Mouse (Mus musculus): ENCODE results near the gene Parva. TPM values are rescaled to one million over a fixed set of nuclear protein-coding genes. Genes with fewer than 3 reads are reported as not detected.
A peak's percentile ranks its signal among the peaks of the same experiment; 100 is the strongest.

Gene Parva
- polyA plus RNA-seq, 1 experiment from 2014 or later: 18.4 TPM

DNA sequence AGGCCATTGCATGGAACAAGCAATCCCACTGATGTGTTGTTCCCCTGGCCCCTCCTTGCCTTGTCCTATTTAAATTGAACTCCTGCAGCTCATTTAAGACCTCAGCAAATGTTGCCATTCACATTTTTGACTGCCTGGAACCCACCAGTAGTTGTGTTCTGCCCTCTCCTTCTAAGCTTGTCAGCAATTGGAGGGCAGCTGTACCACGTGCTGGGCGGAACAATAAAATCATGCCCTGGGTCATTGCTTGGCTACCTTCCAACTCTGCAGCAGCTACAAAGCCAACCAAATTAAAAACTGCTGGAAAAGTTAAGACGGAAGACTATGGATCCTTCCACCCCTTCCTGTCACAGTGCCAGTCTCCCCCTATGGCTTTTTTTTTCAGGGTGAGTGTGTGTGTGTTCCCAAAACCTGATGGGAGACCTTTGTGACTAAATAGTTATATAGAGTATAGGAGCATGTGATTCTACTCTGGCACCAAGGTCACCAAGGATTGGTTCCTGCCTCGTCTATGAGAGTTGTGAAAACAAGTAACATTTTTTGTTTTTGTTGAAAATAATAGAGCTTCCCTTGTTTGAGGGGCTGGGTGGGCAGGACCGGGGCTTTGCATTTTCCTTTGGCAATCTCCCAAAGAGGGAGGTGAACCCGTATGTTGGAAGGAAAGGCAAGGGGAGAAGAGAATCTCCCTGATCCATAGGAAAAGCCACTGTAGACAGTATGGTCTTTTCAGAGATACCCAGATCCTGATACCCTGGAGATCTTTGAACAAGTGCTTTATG lies 101.5 kb downstream of the Parva start:
- no peak overlapping the region for H3K4me2 ChIP-seq (ENCODE audit: low read depth, low read length)
- no peaks in the 10 kb centered on the region for H3K9me3 ChIP-seq (ENCODE audit: control insufficient read depth, low read length)
- no peaks in the 10 kb centered on the region for H3K27me3 ChIP-seq (ENCODE audit: control insufficient read depth, insufficient read depth, low read length)
- WGBS: 45% methylated on average over 6 of the region's 6 CpGs
- no peaks in the 10 kb centered on the region for H3K4me1 ChIP-seq (ENCODE audit: control insufficient read depth, insufficient read depth, low read length)
- ATAC-seq (ENCODE audit: low read depth): 0 out of 2 replicates have a peak, but pooled peaks have one; percentile 34
- H3K27ac ChIP-seq (ENCODE audit: low read depth, low read length): no peak overlapping the region
- no peak overlapping the region for H3K4me3 ChIP-seq (ENCODE audit: low read depth, low read length)
- H3K9ac ChIP-seq (replicated peaks; ENCODE audit: low read depth, low read length): no peak overlapping the region
- no peaks in the 10 kb centered on the region for H3K36me3 ChIP-seq (ENCODE audit: control insufficient read depth, insufficient read depth, low read length)

- no peaks in the 10 kb centered on the region for H3K4me1 ChIP-seq (ENCODE audit: control insufficient read depth, insufficient read depth, low read length)
- H3K9ac ChIP-seq (replicated peaks; ENCODE audit: low read depth, low read length): no peak overlapping the region
- H3K27ac ChIP-seq (ENCODE audit: low read depth, low read length): no peak overlapping the region
- 60% methylated on average over 5 of the region's 5 CpGs for WGBS
- no peak overlapping the region for H3K4me2 ChIP-seq (ENCODE audit: low read depth, low read length)
- ATAC-seq (ENCODE audit: low read depth): no peak
- H3K27me3 ChIP-seq (ENCODE audit: control insufficient read depth, insufficient read depth, low read length): no peaks in the 10 kb centered on the region
- no peak overlapping the region for H3K4me3 ChIP-seq (ENCODE audit: low read depth, low read length)
- H3K9me3 ChIP-seq (ENCODE audit: control insufficient read depth, low read length): no peaks in the 10 kb centered on the region
- no peaks in the 10 kb centered on the region for H3K36me3 ChIP-seq (ENCODE audit: control insufficient read depth, insufficient read depth, low read length)
Measured at GRCm38 (mm10) chr7:112530924-112531323, 103.6 kb downstream of the Parva start.

DNA sequence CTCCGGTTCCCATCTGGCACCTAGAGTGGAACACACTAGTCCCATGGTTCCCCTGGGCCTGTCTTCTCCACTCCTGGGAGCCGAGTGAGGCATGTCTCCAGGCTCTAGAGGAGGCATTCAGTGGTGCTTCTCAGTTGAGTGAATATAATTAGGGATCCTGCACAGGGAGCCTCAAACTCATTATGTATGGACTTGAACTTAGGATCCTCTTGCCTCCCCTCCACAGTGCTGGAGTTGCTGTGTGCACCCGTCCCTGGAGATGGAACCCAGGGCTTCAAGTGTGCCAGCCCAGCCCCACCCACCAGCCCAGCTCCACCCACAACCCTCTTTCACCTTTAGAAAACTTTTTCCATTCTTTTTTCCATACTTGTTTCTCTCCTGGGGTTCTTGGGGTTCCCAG lies 106.8 kb downstream of the Parva start:
- H3K4me1 ChIP-seq (ENCODE audit: control insufficient read depth, insufficient read depth, low read length): no peaks in the 10 kb centered on the region
- no peak overlapping the region for H3K9ac ChIP-seq (replicated peaks; ENCODE audit: low read depth, low read length)
- no peaks in the 10 kb centered on the region for H3K9me3 ChIP-seq (ENCODE audit: control insufficient read depth, low read length)
- no peak overlapping the region for H3K4me2 ChIP-seq (ENCODE audit: low read depth, low read length)
- 55% methylated on average over 3 of the region's 3 CpGs for WGBS
- H3K27me3 ChIP-seq (ENCODE audit: control insufficient read depth, insufficient read depth, low read length): no peaks in the 10 kb centered on the region
- H3K4me3 ChIP-seq (ENCODE audit: low read depth, low read length): no peak overlapping the region
- no peak overlapping the region for H3K27ac ChIP-seq (ENCODE audit: low read depth, low read length)
- ATAC-seq (ENCODE audit: low read depth): no peak
- H3K36me3 ChIP-seq (ENCODE audit: control insufficient read depth, insufficient read depth, low read length): no peaks in the 10 kb centered on the region

DNA sequence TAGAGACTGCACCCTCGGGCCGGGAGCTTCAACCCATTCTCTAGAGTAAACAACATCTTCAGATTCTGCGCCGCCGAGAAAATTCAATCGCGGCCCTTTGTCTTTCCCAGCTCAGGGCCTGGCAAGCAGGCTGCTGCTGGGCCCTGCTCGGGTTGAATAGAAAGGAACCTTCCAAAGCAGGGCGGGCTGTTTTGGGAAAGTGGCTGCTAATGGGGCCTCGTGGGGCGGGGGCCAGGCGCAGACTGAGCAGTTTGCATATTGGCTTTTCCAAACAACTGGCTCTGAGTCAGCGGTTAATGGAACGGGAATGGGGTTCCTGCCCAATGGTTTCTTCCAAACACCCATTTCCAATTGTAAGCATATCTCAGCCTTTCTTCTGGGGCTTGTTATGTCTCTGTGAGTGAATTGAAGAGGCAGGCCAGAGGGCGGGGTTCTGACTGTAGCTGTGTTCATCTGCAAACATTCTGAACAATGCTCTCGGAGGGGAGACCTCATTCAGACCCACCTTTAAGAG lies 108.2 kb downstream of the Parva start:
- ATAC-seq (ENCODE audit: low read depth): peak; percentile 65; the same call in 1 of the 2 replicates
- Histone ChIP-seq H3K27me3 (ENCODE audit: control insufficient read depth, insufficient read depth, low read length) (no peaks in the 10 kb centered on the region), H3K9me3 (ENCODE audit: control insufficient read depth, low read length) (no peaks in the 10 kb centered on the region), H3K9ac (replicated peaks; ENCODE audit: low read depth, low read length) (no peak overlapping the region), H3K36me3 (ENCODE audit: control insufficient read depth, insufficient read depth, low read length) (no peaks in the 10 kb centered on the region), H3K27ac (ENCODE audit: low read depth, low read length) (peak overlapping the region; percentile 56), H3K4me1 (ENCODE audit: control insufficient read depth, insufficient read depth, low read length) (no peaks in the 10 kb centered on the region), H3K4me2 (ENCODE audit: low read depth, low read length) (no peak overlapping the region), H3K4me3 (ENCODE audit: low read depth, low read length) (no peak overlapping the region)
- WGBS: 8% methylated on average over 16 of the region's 16 CpGs

DNA sequence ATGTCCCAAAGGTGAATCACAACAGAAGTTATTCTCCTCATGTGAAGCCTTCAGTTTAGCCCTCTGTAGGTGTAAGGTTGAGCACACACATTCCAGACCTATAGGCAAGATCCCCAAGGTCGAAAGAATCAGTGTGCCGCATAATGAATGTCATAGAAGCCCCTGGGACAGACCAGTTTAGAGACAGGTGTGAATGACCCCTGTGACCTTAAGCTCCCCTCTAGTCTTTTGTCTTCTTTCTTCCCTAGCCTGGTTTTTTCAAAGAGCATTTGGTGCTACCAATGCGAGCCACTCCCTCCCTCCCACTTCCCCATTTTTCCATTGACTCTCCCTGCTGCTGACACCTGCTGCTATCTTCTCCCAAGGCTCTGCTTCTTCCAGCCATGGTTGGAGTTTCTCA lies 121.8 kb downstream of the Parva start:
- ATAC-seq (ENCODE audit: low read depth): no peak
- WGBS: 78% methylated on average over 3 of the region's 3 CpGs

DNA sequence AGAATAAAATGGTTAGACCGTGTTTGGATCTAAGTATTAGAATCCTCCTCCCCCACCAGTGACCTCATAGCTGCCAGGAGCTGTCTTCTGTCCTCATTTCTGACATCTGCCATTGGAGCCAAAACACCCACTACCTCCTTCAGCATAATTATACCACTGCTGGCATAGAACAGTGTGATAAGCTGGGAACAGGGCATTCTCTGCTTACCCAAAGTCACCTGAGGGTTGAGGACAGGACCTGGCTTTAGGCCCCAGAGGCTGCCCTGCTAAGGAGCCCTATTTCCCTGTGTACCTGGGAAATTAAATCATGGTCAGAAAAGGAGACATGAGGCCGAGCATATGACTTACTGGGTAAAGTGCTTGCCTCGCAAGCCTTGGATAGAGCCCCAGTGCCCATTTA lies 134.2 kb downstream of the Parva start:
- Histone ChIP-seq H3K9me3 (ENCODE audit: control insufficient read depth, low read length) (no peaks in the 10 kb centered on the region), H3K9ac (replicated peaks; ENCODE audit: low read depth, low read length) (no peak overlapping the region), H3K27me3 (ENCODE audit: control insufficient read depth, insufficient read depth, low read length) (no peaks in the 10 kb centered on the region), H3K27ac (ENCODE audit: low read depth, low read length) (no peak overlapping the region), H3K4me2 (ENCODE audit: low read depth, low read length) (no peak overlapping the region), H3K36me3 (ENCODE audit: control insufficient read depth, insufficient read depth, low read length) (no peaks in the 10 kb centered on the region), H3K4me3 (ENCODE audit: low read depth, low read length) (no peak overlapping the region), H3K4me1 (ENCODE audit: control insufficient read depth, insufficient read depth, low read length) (no peaks in the 10 kb centered on the region)
- no peak for ATAC-seq (ENCODE audit: low read depth)
- 92% methylated on average over 3 of the region's 3 CpGs for WGBS

More for the DNA sequence above, 121.8 kb downstream of the Parva start:
- Histone ChIP-seq H3K4me2 (ENCODE audit: low read depth, low read length) (no peak overlapping the region), H3K4me1 (ENCODE audit: control insufficient read depth, insufficient read depth, low read length) (no peaks in the 10 kb centered on the region), H3K27me3 (ENCODE audit: control insufficient read depth, insufficient read depth, low read length) (no peaks in the 10 kb centered on the region), H3K4me3 (ENCODE audit: low read depth, low read length) (no peak overlapping the region), H3K9ac (replicated peaks; ENCODE audit: low read depth, low read length) (no peak overlapping the region), H3K27ac (ENCODE audit: low read depth, low read length) (no peak overlapping the region), H3K9me3 (ENCODE audit: control insufficient read depth, low read length) (no peaks in the 10 kb centered on the region), H3K36me3 (ENCODE audit: control insufficient read depth, insufficient read depth, low read length) (no peaks in the 10 kb centered on the region)

DNA sequence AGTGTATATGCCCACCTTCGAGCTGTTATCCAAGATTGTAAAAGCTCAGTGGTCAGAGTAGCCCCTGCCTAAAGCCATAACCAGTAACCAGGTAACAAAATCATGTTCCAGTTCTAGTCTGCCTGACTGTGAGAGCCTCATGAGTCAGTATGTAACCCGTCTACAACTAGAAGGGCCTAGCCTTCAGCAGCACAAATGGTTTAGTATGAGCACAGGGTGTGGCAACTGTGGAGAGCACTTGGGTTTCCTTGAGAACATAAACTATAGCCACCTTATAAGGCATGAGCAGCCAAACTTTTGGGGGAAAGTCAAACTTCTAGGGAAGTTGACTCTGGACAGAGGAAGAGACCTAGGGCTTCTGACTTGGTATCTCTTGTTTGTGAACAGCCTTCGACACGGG lies 139.7 kb downstream of the Parva start:
- Histone ChIP-seq H3K9me3 (ENCODE audit: control insufficient read depth, low read length) (no peaks in the 10 kb centered on the region), H3K4me2 (ENCODE audit: low read depth, low read length) (no peak overlapping the region), H3K4me1 (ENCODE audit: control insufficient read depth, insufficient read depth, low read length) (no peaks in the 10 kb centered on the region), H3K27ac (ENCODE audit: low read depth, low read length) (no peak overlapping the region), H3K4me3 (ENCODE audit: low read depth, low read length) (no peak overlapping the region), H3K9ac (replicated peaks; ENCODE audit: low read depth, low read length) (no peak overlapping the region), H3K27me3 (ENCODE audit: control insufficient read depth, insufficient read depth, low read length) (no peaks in the 10 kb centered on the region), H3K36me3 (ENCODE audit: control insufficient read depth, insufficient read depth, low read length) (no peaks in the 10 kb centered on the region)
- WGBS: 97% methylated on average over 4 of the region's 4 CpGs
- ATAC-seq (ENCODE audit: low read depth): no peak

GRCm38 (mm10) chr7:112568961-112569360 lies 141.7 kb downstream of the Parva start:
- Histone ChIP-seq H3K9ac (replicated peaks; ENCODE audit: low read depth, low read length) (no peak overlapping the region), H3K4me3 (ENCODE audit: low read depth, low read length) (no peak overlapping the region), H3K27me3 (ENCODE audit: control insufficient read depth, insufficient read depth, low read length) (no peaks in the 10 kb centered on the region), H3K27ac (ENCODE audit: low read depth, low read length) (no peak overlapping the region), H3K4me1 (ENCODE audit: control insufficient read depth, insufficient read depth, low read length) (no peaks in the 10 kb centered on the region), H3K9me3 (ENCODE audit: control insufficient read depth, low read length) (no peaks in the 10 kb centered on the region), H3K36me3 (ENCODE audit: control insufficient read depth, insufficient read depth, low read length) (no peaks in the 10 kb centered on the region), H3K4me2 (ENCODE audit: low read depth, low read length) (no peak overlapping the region)
- 26% methylated on average over 5 of the region's 5 CpGs for WGBS
- no peak for ATAC-seq (ENCODE audit: low read depth)

- Histone ChIP-seq H3K9me3 (ENCODE audit: control insufficient read depth, low read length) (no peaks in the 10 kb centered on the region), H3K4me3 (ENCODE audit: low read depth, low read length) (no peak overlapping the region), H3K27ac (ENCODE audit: low read depth, low read length) (no peak overlapping the region), H3K36me3 (ENCODE audit: control insufficient read depth, insufficient read depth, low read length) (no peaks in the 10 kb centered on the region), H3K4me2 (ENCODE audit: low read depth, low read length) (no peak overlapping the region), H3K9ac (replicated peaks; ENCODE audit: low read depth, low read length) (no peak overlapping the region), H3K27me3 (ENCODE audit: control insufficient read depth, insufficient read depth, low read length) (no peaks in the 10 kb centered on the region), H3K4me1 (ENCODE audit: control insufficient read depth, insufficient read depth, low read length) (no peaks in the 10 kb centered on the region)
- no peak for ATAC-seq (ENCODE audit: low read depth)
- 84% methylated on average over 6 of the region's 6 CpGs for WGBS
Measured at GRCm38 (mm10) chr7:112581621-112582020, 154.3 kb downstream of the Parva start.
